Mouse (Mus musculus) intestine, postnatal 0 days (tissue): ENCODE data around the gene Vpreb3. TPM values are rescaled to one million over a fixed set of nuclear protein-coding genes. Genes with fewer than 3 reads are reported as not detected.

Source experiments
- ATAC-seq: fragments of 200-750 bp; cut with Nextera tagmentation; 2 replicates; pipeline ENCODE4 v1.8.0; 2017; ENCODE audit warnings: mild to moderate bottlenecking, moderate TSS enrichment, moderate library complexity
- H3K27ac ChIP-seq: fragments of 300-500 bp; sonication (generic); 2 replicates; pipeline ENCODE4 v1.5.1; 2014; ENCODE audit warnings: mild to moderate bottlenecking, low read depth, low read length, moderate library complexity
- H3K27me3 ChIP-seq: fragments of 300-500 bp; sonication (generic); replicated peaks from 2 replicates; pipeline ENCODE4 v1.6.1; 2014; ENCODE audit warnings: low read length, mixed read lengths; ENCODE audit not compliant: control insufficient read depth, insufficient read depth
- H3K36me3 ChIP-seq: fragments of 300-500 bp; sonication (generic); 2 replicates; pipeline ENCODE4 v1.6.1; 2014; ENCODE audit warnings: mild to moderate bottlenecking, moderate library complexity; ENCODE audit not compliant: control insufficient read depth, insufficient read depth
- H3K4me1 ChIP-seq: fragments of 300-500 bp; sonication (generic); replicated peaks from 2 replicates; pipeline ENCODE4 v1.6.1; 2014; ENCODE audit warnings: antibody characterized with exemption, low read length, mixed read lengths; ENCODE audit not compliant: control insufficient read depth, insufficient read depth
- H3K4me2 ChIP-seq: fragments of 300-500 bp; sonication (generic); replicated peaks from 2 replicates; pipeline ENCODE4 v1.6.1; 2014; ENCODE audit warnings: low read depth, mild to moderate bottlenecking, moderate library complexity
- H3K4me3 ChIP-seq: fragments of 300-500 bp; sonication (generic); 2 replicates; pipeline ENCODE4 v1.5.1; 2014; ENCODE audit warnings: low read depth, low read length
- H3K9ac ChIP-seq: fragments of 300-500 bp; sonication (generic); 2 replicates; pipeline ENCODE4 v1.6.1; 2014; ENCODE audit warnings: mild to moderate bottlenecking, low read depth, low read length
- H3K9me3 ChIP-seq: fragments of 300-500 bp; sonication (generic); 2 replicates; pipeline ENCODE4 v1.6.1; 2016; ENCODE audit warnings: mixed run types; ENCODE audit not compliant: control insufficient read depth
- CTCF ChIP-seq: sonication (generic); IDR thresholded peaks from 2 replicates; pipeline ENCODE4 v1.5.1; 2016; ENCODE audit warnings: low read depth, mild to moderate bottlenecking, control low read depth, antibody characterized with exemption, moderate library complexity
- WGBS: fragments of 180-500 bp; shearing (Covaris S2); extraction: QIAGEN DNeasy Blood & Tissue Kit; methylation state at CpG from one replicate; pipeline ENCODE4 v1.1.7; 2014; 5-methylcytosine and 5-hydroxymethylcytosine counted together
- polyA plus RNA-seq: library from polyadenylated mRNA; unstranded; fragments of >200 nt; fragmentation: Nextera tagmentation; extraction: Ambion mirVana; gene quantifications from 2 replicates; pipeline ENCODE4 v1.2.1, GENCODE M21; 2015

Gene Vpreb3
- polyA plus RNA-seq, 1 experiment from 2014 or later, result not detected

- no peaks in the 10 kb centered on the region for H3K36me3 ChIP-seq
- H3K4me3 ChIP-seq, result no peak overlapping the region
- no peak overlapping the region for H3K27ac ChIP-seq
- TF ChIP-seq CTCF, result no peak
- H3K4me1 ChIP-seq, result no peaks in the 10 kb centered on the region
- no peaks in the 10 kb centered on the region for H3K27me3 ChIP-seq
- H3K4me2 ChIP-seq, result no peak overlapping the region
- no peak overlapping the region for H3K9ac ChIP-seq
- no peak for ATAC-seq
- no peaks in the 10 kb centered on the region for H3K9me3 ChIP-seq
- WGBS, result 81% methylated on average over 11 of the region's 11 CpGs
Measured at GRCm38 (mm10) chr10:75995463-75995862, 52.6 kb downstream of the Vpreb3 start.

GRCm38 (mm10) chr10:75996315-75996714 lies 53.5 kb downstream of the Vpreb3 start:
- Histone ChIP-seq H3K4me3 (no peak overlapping the region), H3K9me3 (no peaks in the 10 kb centered on the region), H3K27ac (no peak overlapping the region), H3K4me1 (no peaks in the 10 kb centered on the region), H3K36me3 (no peaks in the 10 kb centered on the region), H3K4me2 (no peak overlapping the region), H3K27me3 (no peaks in the 10 kb centered on the region), H3K9ac (no peak overlapping the region)
- no peak for TF ChIP-seq CTCF
- no peak for ATAC-seq
- 25% methylated on average over 3 of the region's 3 CpGs for WGBS

Other genes starting within 250 kb of the Vpreb3 start
- 14.1 and 15.6 TPM in 2 replicates for gene Cabin1, start 178.7 kb upstream of the Vpreb3 start, polyA plus RNA-seq
- gene Ddt, start 169.6 kb upstream of the Vpreb3 start, polyA plus RNA-seq, result 122 and 129 TPM in 2 replicates
- gene Gm20441, start 162.1 kb upstream of the Vpreb3 start, polyA plus RNA-seq, result 0.42 and 0.76 TPM in 2 replicates
- gene Gstt3, start 161.6 kb upstream of the Vpreb3 start, polyA plus RNA-seq, result 47.7 and 51.5 TPM in 2 replicates
- 11.6 and 14.4 TPM in 2 replicates for gene Gstt1, start 144.5 kb upstream of the Vpreb3 start, polyA plus RNA-seq
- not detected in 2 replicates for gene Gstt4, start 120.5 kb upstream of the Vpreb3 start, polyA plus RNA-seq
- gene Gstt2, start 105.6 kb upstream of the Vpreb3 start, polyA plus RNA-seq, result 74.4 and 81.5 TPM in 2 replicates
- 489 and 529 TPM in 2 replicates for gene Mif, start 82.8 kb upstream of the Vpreb3 start, polyA plus RNA-seq
- 2.8 and 3.7 TPM in 2 replicates for gene Derl3, start 49.6 kb upstream of the Vpreb3 start, polyA plus RNA-seq
- gene Smarcb1, start 21.4 kb upstream of the Vpreb3 start, polyA plus RNA-seq, result 54.9 and 58.1 TPM in 2 replicates
- gene Chchd10, start 9.9 kb upstream of the Vpreb3 start, polyA plus RNA-seq, result 308 and 334 TPM in 2 replicates
- 8.7 and 9.2 TPM in 2 replicates for gene Mmp11, start 6.6 kb upstream of the Vpreb3 start, polyA plus RNA-seq
- not detected in 2 replicates for gene Gm867, start 2.4 kb upstream of the Vpreb3 start, polyA plus RNA-seq
- gene Gm5134, start 11.5 kb downstream of the Vpreb3 start, polyA plus RNA-seq, result not detected in 2 replicates
- gene Zfp280b, start 89.6 kb downstream of the Vpreb3 start, polyA plus RNA-seq, result 7.4 and 8.9 TPM in 2 replicates
- gene Slc5a4b, start 167.9 kb downstream of the Vpreb3 start, polyA plus RNA-seq, result 1.7 and 2.2 TPM in 2 replicates
- gene Slc5a4a, start 204.4 kb downstream of the Vpreb3 start, polyA plus RNA-seq, result 0.31 and 0.39 TPM in 2 replicates